Mouse (Mus musculus): ENCODE results near the gene Plxdc1.

DNA sequence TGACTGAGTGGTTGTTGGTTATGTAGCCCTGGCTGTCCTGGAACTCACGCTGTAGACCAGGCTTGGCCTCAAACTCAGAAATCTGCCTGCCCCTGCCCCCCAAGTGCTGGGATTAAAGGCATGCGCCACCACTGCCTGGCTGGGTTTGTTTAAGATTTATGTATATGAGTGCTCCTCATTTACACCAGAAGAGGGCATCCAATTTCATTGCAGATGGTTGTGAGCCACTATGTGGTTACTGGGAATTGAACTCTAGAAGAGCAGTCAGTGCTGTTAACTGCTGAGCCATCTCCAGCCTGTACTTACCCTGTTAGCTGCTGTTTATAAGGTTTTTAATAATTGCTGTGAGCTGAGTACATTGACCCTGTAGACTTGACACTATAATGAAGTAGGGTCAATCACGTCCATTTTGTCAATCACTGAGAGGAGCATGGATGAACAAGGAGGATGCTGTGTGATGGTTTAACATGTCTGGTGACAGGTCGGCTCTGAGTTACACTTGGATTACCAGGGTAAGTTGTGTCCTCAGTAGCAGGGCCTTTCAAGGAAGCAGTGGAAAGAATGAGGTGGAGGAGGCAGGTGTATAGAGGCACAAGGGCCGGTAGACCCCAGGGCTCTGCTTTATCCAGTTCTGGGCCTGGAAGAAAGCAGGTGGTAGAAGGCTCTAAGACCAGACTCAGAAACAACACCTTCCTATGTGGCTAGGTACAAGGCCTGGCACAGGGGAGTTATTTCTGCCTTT, 44.6 kb upstream of the Plxdc1 start:
- no peak for TF ChIP-seq TAL1 (IDR thresholded peaks at IDR 0.05; ENCODE audit: low read length)
- no peak for TF ChIP-seq GATA1 (IDR thresholded peaks at IDR 0.05; ENCODE audit: low read length)

Data from erythroblast, embryonic 14.5 days (primary cell).